Mouse (Mus musculus) myocyte (in vitro differentiated cells): ENCODE data around the gene Ubxn11. TPM values are rescaled to one million over a fixed set of nuclear protein-coding genes. Genes with fewer than 3 reads are reported as not detected.

Experiments
- H3K27me3 ChIP-seq: one replicate; pipeline ENCODE4 v1.6.1; 2011; ENCODE audit not compliant: control insufficient read depth, insufficient read depth, insufficient read length
- H3K36me3 ChIP-seq: one replicate; pipeline ENCODE4 v1.6.1; 2011; ENCODE audit not compliant: control insufficient read depth, insufficient read depth
- H3K4me2 ChIP-seq: one replicate; pipeline ENCODE4 v1.6.1; 2011; ENCODE audit warnings: low read depth, control low read depth
- H3K4me3 ChIP-seq: one replicate; pipeline ENCODE4 v1.5.1; 2011; ENCODE audit warnings: mild to moderate bottlenecking, control low read depth, moderate library complexity
- H3K79me2 ChIP-seq: one replicate; pipeline ENCODE4 v1.6.1; 2011; ENCODE audit not compliant: control insufficient read depth, insufficient read depth
- H3ac ChIP-seq: one replicate; pipeline ENCODE4 v1.6.1; 2011; ENCODE audit not compliant: control insufficient read depth, insufficient read length
- CEBPB ChIP-seq: IDR thresholded peaks from 2 replicates; pipeline ENCODE4 v1.6.1; 2011; ENCODE audit warnings: mild to moderate bottlenecking, moderate library complexity; ENCODE audit not compliant: poor library complexity, insufficient read depth, severe bottlenecking
- E2F4 ChIP-seq: IDR thresholded peaks from one replicate; pipeline ENCODE4 v1.6.1; 2011; ENCODE audit warnings: mild to moderate bottlenecking, control low read depth, moderate library complexity; ENCODE audit not compliant: insufficient read depth
- MAX ChIP-seq: IDR thresholded peaks from one replicate; pipeline ENCODE4 v1.6.1; 2011; ENCODE audit warnings: low read depth, mild to moderate bottlenecking, control low read depth
- MYOD1 ChIP-seq, 3 experiments: IDR thresholded peaks; one replicate each; pipeline ENCODE4 v1.6.1; 2011; ENCODE audit warnings: control low read depth in 2 of 3, low read depth in 2 of 3, mild to moderate bottlenecking in 2 of 3, moderate library complexity in 1 of 3; ENCODE audit not compliant: insufficient read length in 2 of 3, control insufficient read depth in 1 of 3
- MYOG ChIP-seq, 3 experiments: IDR thresholded peaks; one replicate each; pipeline ENCODE4 v1.6.1; 2011; ENCODE audit warnings: control low read depth in 2 of 3, low read depth in 2 of 3, mild to moderate bottlenecking in 2 of 3; ENCODE audit not compliant: insufficient read length in 2 of 3, control insufficient read depth in 1 of 3, insufficient read depth in 1 of 3
- POLR2A ChIP-seq: IDR thresholded peaks from one replicate; pipeline ENCODE4 v1.6.1; 2011; ENCODE audit warnings: low read depth, mild to moderate bottlenecking, control low read depth, moderate library complexity; ENCODE audit not compliant: insufficient read length
- POLR2AphosphoS2 ChIP-seq: IDR thresholded peaks from one replicate; pipeline ENCODE4 v1.6.1; 2011; ENCODE audit warnings: low read depth, control low read depth; ENCODE audit not compliant: insufficient read length
- REST ChIP-seq: IDR thresholded peaks from one replicate; pipeline ENCODE4 v1.6.1; 2011; ENCODE audit warnings: mild to moderate bottlenecking, control low read depth, moderate library complexity; ENCODE audit not compliant: insufficient read depth, insufficient read length
- SRF ChIP-seq: IDR thresholded peaks from one replicate; pipeline ENCODE4 v1.6.1; 2011; ENCODE audit warnings: low read depth; ENCODE audit not compliant: control insufficient read depth, insufficient read length
- TCF12 ChIP-seq: IDR thresholded peaks from one replicate; pipeline ENCODE4 v1.6.1; 2011; ENCODE audit warnings: mild to moderate bottlenecking, control low read depth; ENCODE audit not compliant: poor library complexity, insufficient read depth, severe bottlenecking
- TCF3 ChIP-seq: IDR thresholded peaks from one replicate; pipeline ENCODE4 v1.6.1; 2011; ENCODE audit warnings: low read depth, control low read depth; ENCODE audit not compliant: insufficient read length
- USF1 ChIP-seq: IDR thresholded peaks from one replicate; pipeline ENCODE4 v1.6.1; 2011; ENCODE audit warnings: low read depth, mild to moderate bottlenecking, control low read depth, moderate library complexity
- polyA plus RNA-seq: library from polyadenylated mRNA; unstranded; fragments of >200 nt; fragmentation: generic; extraction: Trizol; gene quantifications from one replicate; pipeline ENCODE4 v1.2.1, GENCODE M21; 2012; ENCODE audit warnings: missing spikeins

Gene Ubxn11
- polyA plus RNA-seq, 1 experiment, result 1.5 TPM

DNA sequence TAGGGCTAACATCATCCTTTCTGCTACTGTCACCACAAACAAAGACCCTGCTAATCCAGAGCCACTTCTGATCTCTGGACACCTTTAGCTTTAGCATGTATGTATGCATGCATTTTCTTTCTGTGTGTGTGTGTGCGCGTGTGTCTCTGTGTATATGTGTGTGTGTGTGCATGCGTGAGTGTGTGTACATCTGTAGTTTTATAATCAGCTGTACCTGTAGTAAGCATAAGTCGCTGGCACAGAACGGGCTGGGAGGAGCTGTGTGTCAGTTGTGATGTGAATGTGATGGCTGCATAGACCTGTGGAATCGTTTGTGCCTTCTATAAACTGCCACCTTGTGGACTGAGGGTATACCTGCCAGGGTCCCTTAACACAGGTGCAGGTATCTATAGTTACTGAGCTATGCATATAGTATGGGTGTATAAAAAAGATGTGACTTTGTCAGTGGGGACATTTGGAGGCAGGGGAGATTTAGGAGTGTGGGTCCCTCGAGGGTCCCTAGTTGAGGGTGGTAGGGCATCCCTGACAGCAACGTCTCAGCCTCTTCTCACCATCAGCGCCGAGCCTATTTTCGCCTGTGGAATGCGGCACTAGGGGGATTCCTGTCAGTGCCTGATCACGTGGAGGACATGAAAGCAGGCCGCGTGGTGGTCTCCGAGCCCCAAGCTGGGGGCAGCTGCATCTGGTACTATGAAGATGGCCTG lies 11.7 kb upstream of the Ubxn11 start:
- H3ac ChIP-seq, result no peak overlapping the region

DNA sequence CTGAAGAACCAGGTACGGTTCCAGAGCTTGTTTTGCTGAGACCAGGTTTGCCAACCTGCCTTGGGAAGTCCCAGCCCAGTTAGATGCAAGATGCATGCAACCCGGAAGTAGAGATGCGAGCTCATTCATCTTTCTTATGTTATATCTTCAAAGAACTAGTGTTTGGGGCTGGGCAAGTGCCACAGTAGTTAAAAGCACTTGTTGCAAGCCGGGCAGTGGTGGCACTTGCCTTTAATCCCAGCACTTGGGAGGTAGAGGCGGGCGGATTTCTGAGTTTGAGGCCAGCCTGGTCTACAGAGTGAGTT lies 11.2 kb upstream of the Ubxn11 start:
- Histone ChIP-seq H3K4me2 (no peak overlapping the region), H3ac (no peak overlapping the region), H3K27me3 (peaks cover 15% of the 10 kb centered on the region), H3K4me3 (no peak overlapping the region), H3K36me3 (no peaks in the 10 kb centered on the region), H3K79me2 (no peaks in the 10 kb centered on the region)
- TF ChIP-seq TCF3 (no peak), E2F4 (no peak), CEBPB (no peak), MAX (no peak), MYOD1 (IDR thresholded peaks at IDR 0.05; ENCODE audit: control insufficient read depth in 1 of 3, insufficient read length in 2 of 3, low read depth in 2 of 3) (no peak), POLR2AphosphoS2 (no peak), USF1 (no peak), MYOG (IDR thresholded peaks at IDR 0.05; ENCODE audit: control insufficient read depth in 1 of 3, insufficient read depth in 1 of 3, insufficient read length in 2 of 3, low read depth in 2 of 3) (no peak), POLR2A (no peak), REST (no peak), SRF (no peak), TCF12 (no peak)

More for the DNA sequence above, 11.7 kb upstream of the Ubxn11 start:
- TF ChIP-seq MAX, result no peak
- no peak for TF ChIP-seq POLR2AphosphoS2
- TF ChIP-seq POLR2A, result no peak
- no peak for TF ChIP-seq MYOD1 (IDR thresholded peaks at IDR 0.05; ENCODE audit: control insufficient read depth in 1 of 3, insufficient read length in 2 of 3, low read depth in 2 of 3)
- TF ChIP-seq CEBPB, result no peak
- no peak for TF ChIP-seq E2F4
- TF ChIP-seq MYOG (IDR thresholded peaks at IDR 0.05; ENCODE audit: control insufficient read depth in 1 of 3, insufficient read depth in 1 of 3, insufficient read length in 2 of 3, low read depth in 2 of 3), result no peak
- no peak for TF ChIP-seq TCF12
- TF ChIP-seq SRF, result no peak
- TF ChIP-seq TCF3, result no peak
- TF ChIP-seq USF1, result no peak
- TF ChIP-seq REST, result no peak
- H3K4me3 ChIP-seq, result no peak overlapping the region
- no peaks in the 10 kb centered on the region for H3K79me2 ChIP-seq
- H3K27me3 ChIP-seq, result peaks cover 15% of the 10 kb centered on the region
- H3K36me3 ChIP-seq, result no peaks in the 10 kb centered on the region
- no peak overlapping the region for H3K4me2 ChIP-seq

DNA sequence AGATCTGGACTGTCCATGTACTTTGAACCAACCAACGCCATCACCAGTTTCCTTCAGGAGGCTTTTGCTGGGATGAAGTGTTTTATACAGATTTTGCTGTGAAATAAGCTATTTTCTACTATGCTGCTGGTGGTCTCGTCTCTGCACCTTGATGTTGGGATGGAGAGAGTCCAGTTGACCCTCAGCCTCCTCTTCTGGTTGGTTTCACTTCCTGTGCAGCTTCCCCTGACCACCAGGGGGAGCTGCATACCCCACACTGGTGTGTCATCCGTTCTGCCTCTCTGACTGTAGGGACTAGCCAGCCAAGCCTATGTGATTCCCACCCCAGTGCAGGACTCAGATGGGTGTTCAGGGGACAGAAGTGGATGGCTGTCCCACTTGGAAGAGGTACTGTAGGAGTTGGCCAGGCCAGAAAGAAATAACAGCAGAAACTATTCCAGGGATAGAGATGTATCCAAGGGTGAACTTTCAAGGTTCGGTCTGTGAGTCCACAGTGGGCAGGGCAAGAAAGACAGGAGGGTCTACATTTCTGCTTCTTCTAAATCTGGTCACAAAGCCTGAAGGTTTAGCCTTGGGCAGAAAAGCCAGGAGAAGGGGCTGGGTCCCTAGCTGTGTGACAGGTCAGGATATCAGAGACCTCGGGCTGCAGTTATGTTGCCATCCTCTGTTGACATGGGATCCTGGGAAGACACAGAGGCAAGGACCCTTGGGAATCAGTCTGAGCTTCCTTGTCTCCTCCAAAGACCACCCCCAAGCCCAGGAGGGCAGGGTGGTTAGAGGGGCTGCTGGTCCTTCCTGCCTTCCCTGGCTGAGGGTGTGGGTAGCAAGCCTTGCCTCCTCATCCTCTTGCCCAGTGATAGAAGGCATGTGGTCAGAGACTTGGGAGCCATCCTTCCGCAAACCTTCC lies 9.7 kb upstream of the Ubxn11 start:
- H3K4me2 ChIP-seq, result peak overlapping the region; percentile 36
- H3K36me3 ChIP-seq, result no peaks in the 10 kb centered on the region
- H3K27me3 ChIP-seq, result peaks cover 15% of the 10 kb centered on the region
- TF ChIP-seq REST (no peak), POLR2A (no peak), USF1 (no peak), MYOD1 (IDR thresholded peaks at IDR 0.05; ENCODE audit: control insufficient read depth in 1 of 3, insufficient read length in 2 of 3, low read depth in 2 of 3) (no peak), E2F4 (no peak), CEBPB (no peak), TCF3 (no peak), TCF12 (no peak), MYOG (IDR thresholded peaks at IDR 0.05; ENCODE audit: control insufficient read depth in 1 of 3, insufficient read depth in 1 of 3, insufficient read length in 2 of 3, low read depth in 2 of 3) (no peak), MAX (no peak), POLR2AphosphoS2 (no peak), SRF (no peak)
- no peak overlapping the region for H3ac ChIP-seq
- no peaks in the 10 kb centered on the region for H3K79me2 ChIP-seq
- no peak overlapping the region for H3K4me3 ChIP-seq

DNA sequence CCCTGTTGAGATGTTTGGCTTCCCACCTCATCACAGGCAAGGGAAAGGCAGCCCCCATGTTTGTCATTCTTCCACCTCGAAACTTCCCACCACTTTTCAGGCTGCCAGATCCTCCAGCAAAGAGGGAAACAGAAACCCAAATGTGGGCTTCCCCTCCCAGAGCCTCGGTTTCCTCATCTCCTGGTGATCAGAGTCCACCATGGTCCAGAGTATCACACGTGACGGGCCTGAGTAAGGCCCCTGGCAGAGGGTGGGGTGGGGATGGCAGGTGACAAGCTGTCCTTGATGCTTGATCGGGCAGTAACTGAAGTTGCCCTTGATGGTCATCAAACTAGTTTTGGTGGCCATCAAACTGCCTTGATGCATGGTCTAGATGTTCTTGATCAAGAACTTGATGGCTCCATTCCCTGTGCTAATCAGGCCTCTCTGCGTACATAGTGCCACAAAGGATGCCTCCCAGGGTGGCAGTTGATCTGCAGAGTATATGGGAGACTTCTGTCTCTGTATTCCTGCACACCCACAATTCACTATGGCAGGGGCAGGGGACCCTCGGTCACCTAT lies 8.3 kb upstream of the Ubxn11 start:
- H3ac ChIP-seq, result no peak overlapping the region
- H3K27me3 ChIP-seq, result peaks cover 15% of the 10 kb centered on the region
- no peaks in the 10 kb centered on the region for H3K79me2 ChIP-seq
- no peak overlapping the region for H3K4me2 ChIP-seq
- H3K4me3 ChIP-seq, result no peak overlapping the region
- H3K36me3 ChIP-seq, result no peaks in the 10 kb centered on the region
- TF ChIP-seq SRF, result no peak
